Mouse (Mus musculus): ENCODE results near the gene Scfd2.

- no peak for TF ChIP-seq POLR2A (IDR thresholded peaks at IDR 0.05; ENCODE audit: borderline replicate concordance, extremely low read depth, low read depth, low read length)
- TF ChIP-seq CTCF (IDR thresholded peaks at IDR 0.05; ENCODE audit: insufficient read depth, low read length): no peak
Measured at GRCm38 (mm10) chr5:74260378-74260809, 271.2 kb downstream of the Scfd2 start.
